Mouse (Mus musculus): Measurements from ENCODE around the gene Bzw1. TPM values are rescaled to one million over a fixed set of nuclear protein-coding genes. Genes with fewer than 3 reads are reported as not detected.
A peak's percentile ranks its signal among the peaks of the same experiment; 100 is the strongest.

Gene Bzw1
- total RNA-seq, 2 experiments from 2014 or later: 62.7 to 75.9 TPM

- intact Hi-C loops (cut with DNase I): no loop called here
- DNase-seq (ENCODE audit: low spot score): peak; percentile 76
Observed at GRCm38 (mm10) chr1:58445143-58445722, 52.5 kb downstream of the Bzw1 start, which contains the start of the genes Nif3l1 and Ppil3. TSS of gene Nif3l1 (plus strand) at chr1:58445151. TSS of gene Ppil3 (minus strand) at chr1:58445486.

DNA sequence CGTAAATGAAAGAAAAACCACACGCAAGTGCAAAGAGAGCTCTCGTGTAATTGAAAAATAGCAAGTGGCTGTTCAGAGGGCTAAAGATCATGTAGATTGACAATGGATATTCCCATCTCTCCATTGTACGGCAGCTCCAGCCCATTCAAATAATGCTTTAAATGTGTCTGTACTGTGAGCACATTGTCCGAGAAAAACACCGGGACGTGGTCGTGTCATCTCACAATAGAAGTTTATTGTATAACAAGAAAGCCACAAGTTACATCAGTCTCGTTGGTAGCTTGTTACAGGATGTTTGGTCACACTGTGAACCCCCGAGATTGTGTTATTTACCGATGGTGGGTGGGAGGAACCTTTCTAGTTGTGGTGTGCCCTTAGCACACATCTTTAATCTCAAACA lies 53.2 kb downstream of the Bzw1 start:
- DNase-seq (ENCODE audit: low spot score): no peak
- intact Hi-C loops (cut with DNase I): no loop called here

- no peak for DNase-seq (ENCODE audit: low spot score)
- intact Hi-C loops (cut with DNase I): no loop called here
Observed at GRCm38 (mm10) chr1:58447766-58448165, 55.1 kb downstream of the Bzw1 start.

- no peak for DNase-seq (ENCODE audit: low spot score)
- intact Hi-C loops (cut with DNase I): no loop called here
Observed at GRCm38 (mm10) chr1:58448396-58448795, 55.7 kb downstream of the Bzw1 start.

GRCm38 (mm10) chr1:58454316-58454715 lies 61.6 kb downstream of the Bzw1 start:
- intact Hi-C loops (cut with DNase I): no loop called here
- DNase-seq (ENCODE audit: low spot score): no peak

Other genes starting within 250 kb of the Bzw1 start
- gene Aox4, start 182.5 kb upstream of the Bzw1 start, total RNA-seq (2021): not detected
- gene Aox2, start 114.6 kb upstream of the Bzw1 start, total RNA-seq (2021): not detected
- gene Clk1, start 31.2 kb downstream of the Bzw1 start, total RNA-seq (2021): 10 to 100 TPM; 53.1 to 59.9 TPM
- 10 to 100 TPM; 12.1 to 14.2 TPM for gene Nif3l1, start 52.3 kb downstream of the Bzw1 start, total RNA-seq (2021)
- gene Ppil3, start 52.6 kb downstream of the Bzw1 start, total RNA-seq (2021): 10 to 100 TPM; 17.5 to 19.3 TPM
- 1 to 10 TPM; 9.3 to 9.6 TPM for gene Orc2, start 112.2 kb downstream of the Bzw1 start, total RNA-seq (2021)
- gene Fam126b, start 193.4 kb downstream of the Bzw1 start, total RNA-seq (2021): 10 to 100 TPM; 12.5 to 18.1 TPM
- gene Ndufb3, start 193.5 kb downstream of the Bzw1 start, total RNA-seq (2021): 100 to 1,000 TPM; 283 to 313 TPM

Measured in heart, postnatal 25 days (tissue).